Mouse (Mus musculus): ENCODE measurements around the gene Bfsp1. TPM values are rescaled to one million over a fixed set of nuclear protein-coding genes. Genes with fewer than 3 reads are reported as not detected.

Bfsp1 gene
- polyA plus RNA-seq, 1 experiment: 0.92 TPM

GRCm38 (mm10) chr2:143806140-143806923 lies 56.6 kb downstream of the Bfsp1 start:
- TF ChIP-seq CTCF (IDR thresholded peaks at IDR 0.05; ENCODE audit: control insufficient read depth, insufficient read depth, low read length): no peak
- no peak for TF ChIP-seq POLR2A (IDR thresholded peaks at IDR 0.05; ENCODE audit: borderline replicate concordance, control insufficient read depth, low read depth, low read length)
- WGBS: 73% methylated on average over 15 of the region's 15 CpGs
- no peaks in the 10 kb centered on the region for H3K4me1 ChIP-seq (ENCODE audit: control insufficient read depth, insufficient read depth, low read length)
- H3K4me3 ChIP-seq (replicated peaks; ENCODE audit: control insufficient read depth, low read depth, low read length): no peak overlapping the region
- H3K27ac ChIP-seq (ENCODE audit: control insufficient read depth, insufficient read depth, low read depth, low read length, poor library complexity): no peak overlapping the region; the same call in 1 of the 2 replicates

DNA sequence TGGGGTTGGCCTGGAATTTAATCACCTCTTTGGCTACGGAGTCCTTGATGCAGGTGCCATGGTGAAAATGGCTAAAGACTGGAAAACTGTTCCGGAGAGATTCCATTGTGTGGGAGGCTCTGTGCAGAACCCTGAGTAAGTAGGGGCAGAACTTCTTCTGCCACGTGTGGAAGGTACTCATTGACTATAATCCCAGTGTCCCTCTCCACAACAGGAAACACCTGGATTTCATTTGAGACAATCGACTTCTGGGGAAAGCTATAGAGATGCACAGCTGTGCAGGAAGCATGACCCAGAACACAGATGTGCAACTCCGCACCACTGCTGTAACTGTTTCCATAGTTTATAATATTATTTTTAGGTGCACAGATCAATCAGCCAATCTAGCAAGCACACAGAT lies 61.9 kb downstream of the Bfsp1 start:
- no peak overlapping the region for H3K27ac ChIP-seq (ENCODE audit: control insufficient read depth, insufficient read depth, low read depth, low read length, poor library complexity)
- WGBS: 59% methylated on average over 5 of the region's 5 CpGs
- no peaks in the 10 kb centered on the region for H3K4me1 ChIP-seq (ENCODE audit: control insufficient read depth, insufficient read depth, low read length)
- no peak overlapping the region for H3K4me3 ChIP-seq (replicated peaks; ENCODE audit: control insufficient read depth, low read depth, low read length)
- TF ChIP-seq CTCF (IDR thresholded peaks at IDR 0.05; ENCODE audit: control insufficient read depth, insufficient read depth, low read length) (no peak), POLR2A (IDR thresholded peaks at IDR 0.05; ENCODE audit: borderline replicate concordance, control insufficient read depth, low read depth, low read length) (no peak)

DNA sequence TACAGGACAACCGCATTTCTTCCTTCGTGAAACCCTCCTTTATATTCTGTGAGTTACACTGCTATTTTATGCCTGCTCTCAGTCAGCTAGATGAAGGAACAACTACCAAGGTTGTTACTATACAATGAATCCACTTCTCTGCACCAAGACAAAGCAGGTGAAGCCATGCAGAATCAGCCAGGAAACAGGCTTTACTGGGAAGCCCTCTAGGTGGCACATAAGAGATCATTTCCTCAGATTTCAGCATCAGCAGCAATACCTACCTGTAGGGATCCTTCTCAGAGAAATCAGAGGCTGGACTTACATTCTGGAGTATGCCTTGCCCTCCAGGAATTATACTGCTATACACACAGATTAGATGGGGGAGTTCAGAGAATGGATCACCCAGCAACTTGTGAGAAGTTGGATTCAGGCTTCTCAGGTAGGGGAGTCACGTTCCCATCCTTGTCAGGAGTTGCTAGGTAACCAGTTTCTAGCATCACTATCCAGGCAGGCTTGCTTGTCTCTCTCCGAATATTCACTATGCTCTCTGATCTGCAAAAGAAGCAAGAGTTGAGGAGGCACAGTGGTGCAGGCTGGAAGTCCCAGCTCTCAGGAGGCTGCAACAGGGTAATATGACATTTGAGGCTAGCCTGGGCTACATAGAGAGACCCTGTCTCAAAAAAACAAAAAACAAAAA lies 66.5 kb downstream of the Bfsp1 start:
- H3K27ac ChIP-seq (ENCODE audit: control insufficient read depth, insufficient read depth, low read depth, low read length, poor library complexity): no peak overlapping the region
- 72% methylated on average over 4 of the region's 4 CpGs for WGBS
- no peaks in the 10 kb centered on the region for H3K4me1 ChIP-seq (ENCODE audit: control insufficient read depth, insufficient read depth, low read length)
- no peak for TF ChIP-seq CTCF (IDR thresholded peaks at IDR 0.05; ENCODE audit: control insufficient read depth, insufficient read depth, low read length)
- no peak for TF ChIP-seq POLR2A (IDR thresholded peaks at IDR 0.05; ENCODE audit: borderline replicate concordance, control insufficient read depth, low read depth, low read length)
- H3K4me3 ChIP-seq (replicated peaks; ENCODE audit: control insufficient read depth, low read depth, low read length): no peak overlapping the region

DNA sequence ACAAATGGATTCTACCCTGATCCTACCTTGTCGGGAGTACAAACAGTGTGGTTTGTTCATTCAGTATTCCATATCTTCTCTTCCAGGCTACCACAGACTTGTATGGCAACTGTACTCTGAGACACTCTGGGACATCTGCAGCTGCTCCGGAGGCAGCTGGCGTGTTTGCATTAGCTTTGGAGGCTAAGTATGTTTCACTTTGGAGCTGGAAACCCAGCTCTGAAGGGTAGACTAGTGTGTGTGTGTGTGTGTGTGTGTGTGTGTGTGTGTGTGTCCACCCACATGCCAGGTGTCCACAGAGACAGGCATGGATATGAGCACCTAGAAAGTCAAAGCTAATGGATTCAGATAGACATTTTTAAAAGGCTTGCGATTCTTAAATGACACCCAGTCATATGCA lies 67.1 kb downstream of the Bfsp1 start:
- Histone ChIP-seq H3K4me3 (replicated peaks; ENCODE audit: control insufficient read depth, low read depth, low read length) (no peak overlapping the region), H3K4me1 (ENCODE audit: control insufficient read depth, insufficient read depth, low read length) (no peaks in the 10 kb centered on the region), H3K27ac (ENCODE audit: control insufficient read depth, insufficient read depth, low read depth, low read length, poor library complexity) (no peak overlapping the region)
- WGBS: 78% methylated on average over 4 of the region's 4 CpGs
- TF ChIP-seq CTCF (IDR thresholded peaks at IDR 0.05; ENCODE audit: control insufficient read depth, insufficient read depth, low read length) (no peak), POLR2A (IDR thresholded peaks at IDR 0.05; ENCODE audit: borderline replicate concordance, control insufficient read depth, low read depth, low read length) (no peak)

GRCm38 (mm10) chr2:143789911-143790310 lies 73.1 kb downstream of the Bfsp1 start:
- TF ChIP-seq POLR2A (IDR thresholded peaks at IDR 0.05; ENCODE audit: borderline replicate concordance, control insufficient read depth, low read depth, low read length): no peak
- TF ChIP-seq CTCF (IDR thresholded peaks at IDR 0.05; ENCODE audit: control insufficient read depth, insufficient read depth, low read length): no peak
- H3K27ac ChIP-seq (ENCODE audit: control insufficient read depth, insufficient read depth, low read depth, low read length, poor library complexity): no peak overlapping the region
- no peaks in the 10 kb centered on the region; the same call in 1 of the 2 replicates for H3K4me1 ChIP-seq (ENCODE audit: control insufficient read depth, insufficient read depth, low read length)
- H3K4me3 ChIP-seq (replicated peaks; ENCODE audit: control insufficient read depth, low read depth, low read length): no peak overlapping the region
- WGBS: 80% methylated on average over 5 of the region's 5 CpGs

DNA sequence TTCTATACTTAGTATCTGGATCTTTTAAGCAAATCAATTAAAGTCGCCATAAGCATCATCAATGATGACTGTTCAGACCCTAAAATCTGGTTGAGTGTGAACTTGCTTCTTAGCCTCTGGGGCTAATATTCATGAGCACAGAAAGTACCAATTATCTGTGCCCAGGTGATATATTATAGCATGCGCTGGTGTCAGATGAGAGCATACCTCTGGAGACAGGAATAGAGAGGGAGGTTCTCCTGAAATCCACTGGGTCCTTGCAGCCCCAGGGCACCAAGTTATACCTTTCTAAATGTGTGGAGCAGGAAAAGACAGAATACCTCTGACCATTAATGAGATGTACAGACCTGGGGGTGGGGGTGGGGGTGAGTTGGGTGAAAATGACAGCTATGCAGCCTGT lies 82.7 kb downstream of the Bfsp1 start:
- no peak overlapping the region for H3K27ac ChIP-seq (ENCODE audit: control insufficient read depth, insufficient read depth, low read depth, low read length, poor library complexity)
- TF ChIP-seq POLR2A (IDR thresholded peaks at IDR 0.05; ENCODE audit: borderline replicate concordance, control insufficient read depth, low read depth, low read length) (no peak), CTCF (IDR thresholded peaks at IDR 0.05; ENCODE audit: control insufficient read depth, insufficient read depth, low read length) (no peak)
- H3K4me1 ChIP-seq (ENCODE audit: control insufficient read depth, insufficient read depth, low read length): no peaks in the 10 kb centered on the region; the same call in 1 of the 2 replicates
- WGBS: 75% methylated on average over 2 of the region's 2 CpGs
- H3K4me3 ChIP-seq (replicated peaks; ENCODE audit: control insufficient read depth, low read depth, low read length): no peak overlapping the region

Other genes with a start within 250 kb of the Bfsp1 start
- gene Dstn, start 52.1 kb upstream of the Bfsp1 start, polyA plus RNA-seq (2011; ENCODE audit: insufficient read depth, insufficient read length, low replicate concordance, missing spikeins): 109 and 216 TPM in 2 replicates
- gene Rrbp1, start 148.1 kb upstream of the Bfsp1 start, polyA plus RNA-seq (2011; ENCODE audit: insufficient read depth, insufficient read length, low replicate concordance, missing spikeins): 62.5 and 155 TPM in 2 replicates
- gene Banf2, start 169.9 kb upstream of the Bfsp1 start, polyA plus RNA-seq (2011; ENCODE audit: insufficient read depth, insufficient read length, low replicate concordance, missing spikeins): not detected in 2 replicates

Measured in bone marrow, adult 2 months (tissue).